Mouse (Mus musculus): ENCODE results near the gene Serpina12. TPM values are rescaled to one million over a fixed set of nuclear protein-coding genes. Genes with fewer than 3 reads are reported as not detected.

Serpina12 gene
- polyA plus RNA-seq, 1 experiment from 2014 or later, result not detected

- H3K4me3 ChIP-seq, result no peak overlapping the region
- H3K27ac ChIP-seq (replicated peaks), result no peak overlapping the region
- WGBS, result 89% methylated on average over 8 of the region's 8 CpGs
- H3K36me3 ChIP-seq, result no peaks in the 10 kb centered on the region
- no peak for DNase-seq (ENCODE audit: low spot score)
- H3K27me3 ChIP-seq (ENCODE audit: low read depth, poor library complexity, severe bottlenecking), result no peaks in the 10 kb centered on the region
- H3K4me1 ChIP-seq, result no peaks in the 10 kb centered on the region
- no peaks in the 10 kb centered on the region for H3K9me3 ChIP-seq (replicated peaks)
Measured at GRCm38 (mm10) chr12:104055755-104056154, 11.5 kb upstream of the Serpina12 start.

DNA sequence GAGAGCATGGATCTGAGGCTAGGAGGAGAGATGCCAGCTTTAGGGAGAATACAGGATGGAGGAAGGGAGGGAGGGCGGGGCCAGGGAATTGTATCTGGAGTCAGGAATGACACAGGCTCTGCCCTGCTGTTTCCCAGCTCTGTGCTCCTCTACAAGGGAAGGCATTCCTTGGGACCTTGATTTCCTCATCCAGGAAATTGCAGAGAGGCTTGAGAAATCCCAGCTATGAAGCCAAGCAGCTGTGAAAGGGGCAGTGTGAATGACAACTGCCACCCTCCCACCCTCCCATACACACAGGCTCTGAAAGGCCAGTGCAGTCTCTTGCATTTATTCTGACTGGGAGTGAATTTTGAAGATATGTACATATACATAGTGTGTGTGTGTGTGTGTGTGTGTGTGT is 9.8 kb upstream of the Serpina12 start:
- WGBS, result 45% methylated on average over 1 of the region's 1 CpGs

DNA sequence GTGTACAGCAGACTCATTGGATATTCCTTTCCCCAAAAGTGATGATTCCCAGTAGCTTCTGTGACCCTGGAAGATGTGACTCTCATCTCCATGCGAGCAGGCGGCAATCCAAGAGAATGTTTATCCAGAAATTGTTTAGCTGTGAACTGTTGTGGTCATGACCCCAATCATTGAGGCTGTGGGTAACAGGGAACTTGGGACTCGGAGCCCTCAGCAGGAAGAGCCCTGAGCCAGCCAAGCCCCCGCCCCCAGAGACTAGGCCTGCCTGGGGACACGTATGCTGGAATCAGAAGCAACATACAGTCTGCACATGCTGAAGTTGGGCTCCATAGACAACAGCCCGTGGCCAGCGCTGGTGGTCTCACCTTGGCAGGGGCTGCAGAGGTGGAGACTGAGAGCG is 1.5 kb upstream of the Serpina12 start:
- no peak for DNase-seq (ENCODE audit: low spot score)
- 87% methylated on average over 8 of the region's 8 CpGs for WGBS
- Histone ChIP-seq H3K27ac (replicated peaks) (no peak overlapping the region), H3K4me1 (no peaks in the 10 kb centered on the region), H3K27me3 (ENCODE audit: low read depth, poor library complexity, severe bottlenecking) (no peaks in the 10 kb centered on the region), H3K4me3 (no peak overlapping the region), H3K9me3 (replicated peaks) (no peaks in the 10 kb centered on the region), H3K36me3 (no peaks in the 10 kb centered on the region)

More for the DNA sequence above, 9.8 kb upstream of the Serpina12 start:
- no peaks in the 10 kb centered on the region for H3K36me3 ChIP-seq
- H3K9me3 ChIP-seq (replicated peaks), result no peaks in the 10 kb centered on the region
- H3K4me1 ChIP-seq, result no peaks in the 10 kb centered on the region
- H3K27me3 ChIP-seq (ENCODE audit: low read depth, poor library complexity, severe bottlenecking), result no peaks in the 10 kb centered on the region
- DNase-seq (ENCODE audit: low spot score), result no peak
- H3K27ac ChIP-seq (replicated peaks), result no peak overlapping the region
- no peak overlapping the region for H3K4me3 ChIP-seq

- Histone ChIP-seq H3K27ac (replicated peaks) (no peak overlapping the region), H3K36me3 (no peaks in the 10 kb centered on the region), H3K9me3 (replicated peaks) (no peaks in the 10 kb centered on the region), H3K4me1 (no peaks in the 10 kb centered on the region), H3K27me3 (ENCODE audit: low read depth, poor library complexity, severe bottlenecking) (no peaks in the 10 kb centered on the region), H3K4me3 (no peak overlapping the region)
- WGBS, result 93% methylated on average over 2 of the region's 2 CpGs
- DNase-seq (ENCODE audit: low spot score), result no peak
Measured at GRCm38 (mm10) chr12:104042753-104043152, 1.5 kb downstream of the Serpina12 start.

DNA sequence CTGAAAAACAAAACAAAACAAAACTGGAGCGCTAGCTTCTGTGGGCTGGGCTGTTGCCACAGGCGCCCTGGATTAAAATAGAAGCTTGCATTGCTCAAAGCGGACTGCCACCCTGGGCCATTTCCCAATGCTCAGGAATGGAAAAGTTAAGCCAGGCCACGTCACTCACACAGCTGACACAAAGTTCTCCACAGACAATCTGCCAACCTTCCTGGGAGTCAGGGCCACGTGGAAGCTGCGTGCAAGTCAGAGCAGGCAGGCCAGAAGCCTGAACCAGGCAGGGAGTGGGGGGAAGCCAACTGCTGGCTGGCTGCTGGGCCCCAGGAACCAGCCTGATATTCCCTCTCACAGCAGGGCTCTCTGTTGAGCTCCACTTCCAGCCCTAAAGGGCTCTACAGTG is 2.8 kb downstream of the Serpina12 start:
- no peak for DNase-seq (ENCODE audit: low spot score)
- no peaks in the 10 kb centered on the region for H3K27me3 ChIP-seq (ENCODE audit: low read depth, poor library complexity, severe bottlenecking)
- 64% methylated on average over 6 of the region's 6 CpGs for WGBS
- no peak overlapping the region for H3K4me3 ChIP-seq
- H3K27ac ChIP-seq (replicated peaks), result no peak overlapping the region
- H3K36me3 ChIP-seq, result no peaks in the 10 kb centered on the region
- no peaks in the 10 kb centered on the region for H3K4me1 ChIP-seq
- no peaks in the 10 kb centered on the region for H3K9me3 ChIP-seq (replicated peaks)

- H3K4me1 ChIP-seq, result no peaks in the 10 kb centered on the region
- no peaks in the 10 kb centered on the region for H3K36me3 ChIP-seq
- no peak overlapping the region for H3K27ac ChIP-seq (replicated peaks)
- DNase-seq (ENCODE audit: low spot score), result no peak
- WGBS, result 86% methylated on average over 7 of the region's 7 CpGs
- no peaks in the 10 kb centered on the region for H3K27me3 ChIP-seq (ENCODE audit: low read depth, poor library complexity, severe bottlenecking)
- no peaks in the 10 kb centered on the region for H3K9me3 ChIP-seq (replicated peaks)
- no peak overlapping the region for H3K4me3 ChIP-seq
Measured at GRCm38 (mm10) chr12:104038181-104038580, 6.1 kb downstream of the Serpina12 start.

- Histone ChIP-seq H3K27me3 (ENCODE audit: low read depth, poor library complexity, severe bottlenecking) (no peaks in the 10 kb centered on the region), H3K36me3 (no peaks in the 10 kb centered on the region), H3K4me3 (no peak overlapping the region), H3K9me3 (replicated peaks) (no peaks in the 10 kb centered on the region), H3K27ac (replicated peaks) (no peak overlapping the region), H3K4me1 (no peaks in the 10 kb centered on the region)
- no peak for DNase-seq (ENCODE audit: low spot score)
- 89% methylated on average over 1 of the region's 1 CpGs for WGBS
Measured at GRCm38 (mm10) chr12:104033752-104034151, 10.5 kb downstream of the Serpina12 start.

DNA sequence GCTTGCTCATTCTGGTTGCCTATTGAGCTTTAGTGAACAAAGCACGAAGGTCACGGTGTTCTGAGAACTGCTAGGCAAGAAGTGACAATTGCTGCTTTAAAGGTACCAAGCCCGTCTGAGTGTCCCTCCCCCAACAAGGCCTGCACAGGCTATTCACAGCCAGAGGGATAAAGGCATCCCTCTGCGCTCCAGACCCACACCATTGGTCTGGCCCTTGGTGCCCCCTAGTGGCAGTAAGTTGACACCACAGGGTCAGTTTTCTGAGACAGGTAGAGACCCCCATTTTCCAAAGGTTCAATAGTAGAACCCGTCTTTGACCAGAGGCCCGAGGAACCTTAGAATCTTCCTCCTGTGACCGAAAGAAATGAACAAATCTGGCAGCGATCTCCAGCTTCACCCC is 14.3 kb downstream of the Serpina12 start:
- Histone ChIP-seq H3K4me1 (no peaks in the 10 kb centered on the region), H3K9me3 (replicated peaks) (no peaks in the 10 kb centered on the region), H3K4me3 (no peak overlapping the region), H3K36me3 (no peaks in the 10 kb centered on the region), H3K27me3 (ENCODE audit: low read depth, poor library complexity, severe bottlenecking) (no peaks in the 10 kb centered on the region), H3K27ac (replicated peaks) (no peak overlapping the region)
- WGBS, result 43% methylated on average over 8 of the region's 8 CpGs
- DNase-seq (ENCODE audit: low spot score), result peak; percentile 34

DNA sequence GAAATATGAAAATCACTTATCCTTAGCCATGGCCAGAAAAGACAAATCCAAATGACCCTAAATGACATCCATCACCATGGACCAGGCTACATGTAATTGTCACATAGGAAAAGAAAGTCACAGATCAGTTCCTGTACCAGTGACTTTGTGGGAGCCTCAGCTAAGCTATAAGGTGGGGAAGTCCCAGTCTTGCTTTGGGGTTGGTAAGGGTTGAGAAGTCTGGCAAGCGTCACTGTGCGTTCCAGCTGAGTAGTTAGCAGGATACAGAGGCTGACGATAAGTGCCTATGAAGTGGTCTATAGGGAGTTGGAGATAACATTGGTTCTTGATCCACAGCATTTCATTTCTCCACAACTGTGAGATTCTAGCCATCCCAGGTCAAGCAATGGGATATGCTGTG is 29.0 kb downstream of the Serpina12 start:
- H3K4me3 ChIP-seq, result no peak overlapping the region
- H3K4me1 ChIP-seq, result no peaks in the 10 kb centered on the region
- DNase-seq (ENCODE audit: low spot score), result no peak
- H3K36me3 ChIP-seq, result no peaks in the 10 kb centered on the region
- H3K9me3 ChIP-seq (replicated peaks), result peaks cover 7% of the 10 kb centered on the region; the same call in 1 of the 2 replicates
- no peak overlapping the region for H3K27ac ChIP-seq (replicated peaks)
- H3K27me3 ChIP-seq (ENCODE audit: low read depth, poor library complexity, severe bottlenecking), result no peaks in the 10 kb centered on the region
- WGBS, result 86% methylated on average over 3 of the region's 3 CpGs

DNA sequence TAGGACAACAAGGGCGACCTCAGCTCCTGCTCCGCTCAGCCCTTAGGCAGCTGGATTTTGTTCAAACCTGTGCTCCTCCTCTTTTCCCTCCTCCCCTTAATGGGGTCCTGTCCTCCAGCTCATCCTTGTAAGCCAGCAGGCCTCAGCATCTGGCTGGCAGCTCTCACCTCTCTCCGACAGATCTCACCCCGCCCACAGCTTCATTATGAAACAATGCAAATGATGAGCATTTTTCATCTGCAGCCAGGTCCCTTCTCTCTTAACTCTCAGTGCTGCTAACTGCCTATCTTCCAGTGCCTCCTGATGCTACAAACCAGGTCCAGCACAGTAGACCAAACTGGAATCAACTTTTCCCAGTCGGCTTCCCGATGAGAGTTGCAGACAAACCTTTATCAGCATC is 30.6 kb downstream of the Serpina12 start, which contains the start of gene Serpina9:
Serpina9 (minus strand) TSS at position 136 of the 400 bp plus-strand sequence.
- H3K27me3 ChIP-seq (ENCODE audit: low read depth, poor library complexity, severe bottlenecking), result no peaks in the 10 kb centered on the region
- no peak for DNase-seq (ENCODE audit: low spot score)
- 89% methylated on average over 6 of the region's 6 CpGs for WGBS
- no peaks in the 10 kb centered on the region for H3K36me3 ChIP-seq
- H3K4me3 ChIP-seq, result no peak within 1 kb of the TSS
- H3K9me3 ChIP-seq (replicated peaks), result peaks cover 6% of the 10 kb centered on the region; the same call in 1 of the 2 replicates
- H3K27ac ChIP-seq (replicated peaks), result no peak within 1 kb of the TSS
- no peaks in the 10 kb centered on the region for H3K4me1 ChIP-seq

DNA sequence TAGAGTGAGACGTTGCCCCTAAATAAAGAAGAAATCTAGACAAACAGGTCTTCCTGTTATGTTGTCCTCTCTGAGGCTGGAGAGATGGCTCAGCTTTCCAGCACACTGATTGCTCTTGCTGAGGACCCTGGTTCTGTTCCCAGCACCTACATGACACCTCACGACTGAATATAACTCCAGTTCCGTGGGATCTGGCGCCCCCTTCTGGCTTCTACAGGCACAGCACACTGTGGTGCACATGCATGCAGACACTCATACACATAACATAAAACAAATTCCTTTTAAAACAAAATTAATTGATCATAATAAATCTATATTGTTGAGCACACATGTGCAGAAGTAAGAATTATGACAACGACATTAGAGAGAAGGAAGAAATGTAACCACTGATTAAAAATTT is 39.6 kb downstream of the Serpina12 start:
- DNase-seq (ENCODE audit: low spot score), result no peak
- H3K36me3 ChIP-seq, result no peaks in the 10 kb centered on the region
- H3K4me1 ChIP-seq, result no peaks in the 10 kb centered on the region
- H3K9me3 ChIP-seq (replicated peaks), result no peaks in the 10 kb centered on the region; the same call in 1 of the 2 replicates
- no peak overlapping the region for H3K4me3 ChIP-seq
- 77% methylated on average over 5 of the region's 5 CpGs for WGBS
- H3K27me3 ChIP-seq (ENCODE audit: low read depth, poor library complexity, severe bottlenecking), result no peaks in the 10 kb centered on the region
- H3K27ac ChIP-seq (replicated peaks), result no peak overlapping the region

- DNase-seq (ENCODE audit: low spot score), result no peak
- no peaks in the 10 kb centered on the region for H3K36me3 ChIP-seq
- no peaks in the 10 kb centered on the region for H3K4me1 ChIP-seq
- no peaks in the 10 kb centered on the region; the same call in 1 of the 2 replicates for H3K9me3 ChIP-seq (replicated peaks)
- 75% methylated on average over 4 of the region's 4 CpGs for WGBS
- no peak overlapping the region for H3K4me3 ChIP-seq
- H3K27ac ChIP-seq (replicated peaks), result no peak overlapping the region
- no peaks in the 10 kb centered on the region for H3K27me3 ChIP-seq (ENCODE audit: low read depth, poor library complexity, severe bottlenecking)
Measured at GRCm38 (mm10) chr12:104003238-104003612, 41.0 kb downstream of the Serpina12 start.

- 90% methylated on average over 10 of the region's 10 CpGs for WGBS
- H3K4me3 ChIP-seq, result no peak overlapping the region
- no peak for DNase-seq (ENCODE audit: low spot score)
Measured at GRCm38 (mm10) chr12:104002569-104003237, 41.5 kb downstream of the Serpina12 start.

More at GRCm38 (mm10) chr12:104002569-104003237, 41.5 kb downstream of the Serpina12 start:
- Histone ChIP-seq H3K36me3 (no peaks in the 10 kb centered on the region), H3K27me3 (ENCODE audit: low read depth, poor library complexity, severe bottlenecking) (no peaks in the 10 kb centered on the region), H3K27ac (replicated peaks) (no peak overlapping the region), H3K4me1 (no peaks in the 10 kb centered on the region), H3K9me3 (replicated peaks) (no peaks in the 10 kb centered on the region; the same call in 1 of the 2 replicates)

All from midbrain, embryonic 10.5 days (tissue).